10 mouse cellular contexts compared by ENCODE assay signal in genomic region chr3:138744030-138744774, GRCm38 (mm10). TPM values are rescaled to one million over a fixed set of nuclear protein-coding genes. Genes with fewer than 3 reads are reported as not detected.
DNase-seq lines count a peak whose midpoint lies in the region; ATAC-seq and TF ChIP-seq lines count a peak whose summit lies in the region.
"Had no signal": no experiment of that assay in that cellular context is flagged by ENCODE, and none has a peak within 500 bp of the region (broad histone marks: within the 10 kb centered on the region; RNA-seq: fewer than 3 reads in every experiment).

No protein-coding gene starts in this region.

- no peak for ATAC-seq in heart, embryonic 11.5 days (replicated peaks; ENCODE audit: insufficient number of reproducible peaks, low FRiP score, low TSS enrichment)
- no peak for ATAC-seq in forebrain, embryonic 13.5 days
- no peak for ATAC-seq in liver, embryonic 15.5 days (ENCODE audit: insufficient read depth)
- ATAC-seq in megakaryocyte-erythroid progenitor cell, adult 5-6 weeks (replicated peaks; ENCODE audit: low FRiP score, low TSS enrichment, poor library complexity, severe bottlenecking), result no peak

- peak overlapping the region; percentile 15 for H3ac ChIP-seq in C2C12 (ENCODE audit: control insufficient read depth, insufficient read length, low read depth)

- TF ChIP-seq CTCF in C2C12 (IDR thresholded peaks at IDR 0.05; ENCODE audit: control insufficient read depth, insufficient read depth, insufficient read length), result no peak

- H3K9ac ChIP-seq in heart, embryonic 11.5 days (ENCODE audit: low read depth, low read length), result 0 out of 2 replicates have a peak overlapping the region, but pooled peaks have one; percentile 22
- H3K9ac ChIP-seq in forebrain, embryonic 13.5 days, result peak overlapping the region; percentile 93
- no peak overlapping the region for H3K9ac ChIP-seq in liver, embryonic 15.5 days

- H3K27me3 ChIP-seq in heart, embryonic 11.5 days (ENCODE audit: control insufficient read depth, insufficient read depth, low read length), result peaks cover 8% of the 10 kb centered on the region; the same call in 1 of the 2 replicates
- no peaks in the 10 kb centered on the region for H3K27me3 ChIP-seq in C2C12 (ENCODE audit: control insufficient read depth, insufficient read depth, insufficient read length)
- H3K27me3 ChIP-seq in forebrain, embryonic 13.5 days, result peaks cover 8% of the 10 kb centered on the region; the same call in 1 of the 2 replicates
- H3K27me3 ChIP-seq in liver, embryonic 15.5 days, result peaks cover 51% of the 10 kb centered on the region
- H3K27me3 ChIP-seq: CH12.LX had no signal

- H3K4me2 ChIP-seq in heart, embryonic 11.5 days, result peak overlapping the region; percentile 95
- H3K4me2 ChIP-seq in forebrain, embryonic 13.5 days, result peak overlapping the region; percentile 79
- H3K4me2 ChIP-seq in liver, embryonic 15.5 days, result peak overlapping the region; percentile 94

- H3K4me1 ChIP-seq in heart, embryonic 11.5 days (ENCODE audit: control insufficient read depth, insufficient read depth, low read length), result peaks cover 12% of the 10 kb centered on the region
- peaks cover 31% of the 10 kb centered on the region for H3K4me1 ChIP-seq in forebrain, embryonic 13.5 days
- H3K4me1 ChIP-seq in liver, embryonic 15.5 days (replicated peaks), result peaks cover 23% of the 10 kb centered on the region

- H3K4me3 ChIP-seq in heart, embryonic 11.5 days (ENCODE audit: low read depth, low read length), result peak overlapping the region; percentile 78
- peak overlapping the region; percentile 63 for H3K4me3 ChIP-seq in C2C12 (ENCODE audit: insufficient read depth, poor library complexity, severe bottlenecking)
- peak overlapping the region; percentile 87 for H3K4me3 ChIP-seq in forebrain, embryonic 13.5 days
- no peak overlapping the region for H3K4me3 ChIP-seq in liver, embryonic 15.5 days (replicated peaks)

- H3K79me2 ChIP-seq in C2C12 (ENCODE audit: control insufficient read depth, insufficient read depth), result peaks cover 63% of the 10 kb centered on the region

- no peak for DNase-seq in heart, postnatal 4 days
- no peak for DNase-seq in urinary bladder, postnatal 36 days (ENCODE audit: low spot score in 2 of 2)
- DNase-seq in cerebellum, postnatal 4 days (ENCODE audit: low spot score in 2 of 2), result no peak
- DNase-seq: cerebellum, adult 11-12 months had no signal

- H3K79me3 ChIP-seq in C2C12 (ENCODE audit: low read depth), result peaks cover 38% of the 10 kb centered on the region

- H3K9me3 ChIP-seq in heart, embryonic 11.5 days (replicated peaks; ENCODE audit: control insufficient read depth, low read length), result no peaks in the 10 kb centered on the region
- no peaks in the 10 kb centered on the region for H3K9me3 ChIP-seq in forebrain, embryonic 13.5 days (replicated peaks)
- H3K9me3 ChIP-seq in liver, embryonic 15.5 days (replicated peaks), result no peaks in the 10 kb centered on the region

- no peaks in the 10 kb centered on the region for H3K36me3 ChIP-seq in heart, embryonic 11.5 days (ENCODE audit: control insufficient read depth, insufficient read depth, low read length)
- H3K36me3 ChIP-seq in C2C12 (ENCODE audit: control insufficient read depth, insufficient read depth), result no peaks in the 10 kb centered on the region
- no peaks in the 10 kb centered on the region for H3K36me3 ChIP-seq in forebrain, embryonic 13.5 days (ENCODE audit: poor library complexity, severe bottlenecking)
- no peaks in the 10 kb centered on the region for H3K36me3 ChIP-seq in liver, embryonic 15.5 days (replicated peaks)

- no peak overlapping the region for H3K27ac ChIP-seq in heart, embryonic 11.5 days (ENCODE audit: low read depth, low read length)
- H3K27ac ChIP-seq in forebrain, embryonic 13.5 days, result no peak overlapping the region; the same call in 1 of the 2 replicates
- no peak overlapping the region for H3K27ac ChIP-seq in liver, embryonic 15.5 days (replicated peaks)

- 48% methylated on average over 8 of the region's 8 CpGs for WGBS in heart, embryonic 11.5 days (ENCODE audit: insufficient replicate concordance)
- 20% methylated on average over 8 of the region's 8 CpGs for WGBS in forebrain, embryonic 13.5 days
- 39% methylated on average over 8 of the region's 8 CpGs for WGBS in liver, embryonic 15.5 days (ENCODE audit: insufficient replicate concordance)

TF ChIP-seq in C2C12, 6 proteins besides CTCF, POLR2A, EP300 and RAD21:
- no peak for TF ChIP-seq USF1 (IDR thresholded peaks at IDR 0.05; ENCODE audit: low read depth)
TF ChIP-seq in C2C12: peak in this region for 0.

RNA-seq across cellular contexts. Expression of gene Tspan5, which starts 2.2 kb away (rescaled TPM):
- 13.9 and 17.1 TPM in 2 replicates for polyA plus RNA-seq in heart, embryonic 11.5 days (2014; fragmentation: Nextera tagmentation; extraction: Ambion mirVana)
- 10 to 100 TPM; 11.5 to 11.6 TPM for total RNA-seq in heart, postnatal 4 days (2021)
- 35.7 TPM for polyA plus RNA-seq in C2C12 (2012; fragmentation: generic; extraction: Trizol)
- polyA plus RNA-seq in forebrain, embryonic 13.5 days (2015; fragmentation: Nextera tagmentation; extraction: Ambion mirVana), result 60.2 and 62.7 TPM in 2 replicates
- 3.0 and 3.4 TPM in 2 replicates for polyA plus RNA-seq in liver, embryonic 15.5 days (2015; fragmentation: Nextera tagmentation; extraction: Ambion mirVana)
- total RNA-seq in megakaryocyte-erythroid progenitor cell, adult 5-6 weeks (2014; fragmentation: Nextera tagmentation), result 1.8 and 3.5 TPM in 2 replicates
- total RNA-seq in megakaryocyte-erythroid progenitor cell, adult 5-6 weeks (2017), result 3.4 and 7.5 TPM in 2 replicates
